Mouse (Mus musculus): ENCODE measurements at regions not wholly inside any gene's neighbourhood (a gene's known extent, or its start where the extent isn't known, plus 50 kb on each side); places are given as distances from the start of the nearest gene placed in this dataset.

DNA sequence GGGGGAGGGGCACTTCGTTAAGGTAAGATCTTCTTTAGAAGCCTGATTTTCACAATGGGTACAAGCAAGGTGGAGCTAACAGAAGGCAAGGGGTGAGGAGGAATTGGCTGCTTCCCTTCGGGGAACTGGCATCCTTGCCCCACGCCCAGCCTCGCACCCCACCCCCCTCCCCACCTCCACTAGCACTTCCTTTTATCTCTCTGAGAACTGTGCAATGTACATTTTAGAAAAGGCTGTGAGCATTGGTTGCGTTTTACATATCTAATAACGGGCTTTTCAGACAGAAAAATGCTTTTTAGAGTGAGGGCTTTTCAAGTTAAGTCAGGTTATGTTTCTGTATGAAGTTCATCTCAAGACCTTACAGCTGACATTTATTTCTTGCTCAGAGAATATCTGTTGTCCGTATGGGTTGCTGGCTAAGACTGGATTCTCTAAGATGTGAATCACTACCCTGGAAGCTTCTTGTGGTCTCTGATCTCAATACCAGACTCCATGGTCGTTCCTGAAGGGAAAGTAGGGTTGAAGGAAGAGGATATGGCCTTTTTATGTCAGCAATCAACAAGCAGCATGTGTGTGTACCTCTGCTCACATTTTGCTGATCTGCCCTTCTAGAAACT lies 199.1 kb downstream of the Klf6 start:
- no peak for DNase-seq

DNA sequence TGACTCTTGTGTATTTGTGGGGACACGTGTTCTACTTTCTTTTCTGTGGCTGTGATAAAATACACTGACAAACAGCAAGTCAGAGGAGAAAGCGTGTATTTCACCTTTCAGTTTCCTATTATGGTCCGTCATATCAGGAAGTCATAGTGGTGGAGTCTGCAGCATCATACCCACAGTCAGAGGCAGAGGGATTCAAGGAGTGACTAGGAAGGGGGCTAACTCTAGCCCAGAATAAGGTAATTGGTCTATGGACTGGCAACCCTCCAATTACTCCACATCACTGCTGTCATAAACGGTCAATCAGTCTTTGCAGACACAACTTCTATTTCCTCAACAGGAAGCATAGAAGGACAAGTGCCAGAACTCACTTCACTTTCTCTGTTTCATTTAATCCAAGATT lies 201.0 kb downstream of the Klf6 start:
- DNase-seq, result no peak

DNA sequence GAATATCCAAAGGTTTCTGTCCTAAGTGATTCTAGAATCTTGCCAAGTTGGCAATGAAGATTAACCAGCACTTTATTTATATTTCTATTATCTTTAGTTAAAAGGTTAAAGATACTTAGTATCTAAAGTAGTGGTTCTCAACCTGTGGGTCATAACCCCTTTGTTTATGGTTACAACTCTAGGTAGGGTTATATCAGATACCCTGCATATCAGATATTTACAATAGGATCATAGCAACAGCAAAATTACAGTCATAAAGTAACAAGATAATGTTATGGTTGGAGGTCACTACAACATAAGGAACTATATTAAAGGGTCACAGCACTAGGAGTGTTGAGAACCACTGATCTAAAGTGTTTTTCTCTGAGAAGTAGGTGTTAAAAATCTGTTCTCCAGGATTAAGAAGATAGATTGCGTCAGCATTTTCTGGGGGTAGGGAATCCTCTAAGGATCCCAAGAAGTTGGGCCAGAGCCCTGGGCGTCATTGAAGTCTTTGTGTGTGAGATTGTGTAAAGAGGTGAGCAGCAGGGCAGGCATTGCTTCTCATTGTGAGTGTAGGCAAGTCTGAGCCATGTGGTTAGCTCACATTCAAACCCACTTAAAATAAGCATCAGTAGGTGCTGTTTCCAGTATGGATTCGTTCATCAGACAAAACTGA lies 201.6 kb downstream of the Klf6 start:
- DNase-seq, result no peak

GRCm38 (mm10) chr13:6076978-6077825 lies 215.9 kb downstream of the Klf6 start:
- no peak for DNase-seq

- DNase-seq, result no peak
Measured at GRCm38 (mm10) chr13:6085891-6086290, 224.6 kb downstream of the Klf6 start.

DNA sequence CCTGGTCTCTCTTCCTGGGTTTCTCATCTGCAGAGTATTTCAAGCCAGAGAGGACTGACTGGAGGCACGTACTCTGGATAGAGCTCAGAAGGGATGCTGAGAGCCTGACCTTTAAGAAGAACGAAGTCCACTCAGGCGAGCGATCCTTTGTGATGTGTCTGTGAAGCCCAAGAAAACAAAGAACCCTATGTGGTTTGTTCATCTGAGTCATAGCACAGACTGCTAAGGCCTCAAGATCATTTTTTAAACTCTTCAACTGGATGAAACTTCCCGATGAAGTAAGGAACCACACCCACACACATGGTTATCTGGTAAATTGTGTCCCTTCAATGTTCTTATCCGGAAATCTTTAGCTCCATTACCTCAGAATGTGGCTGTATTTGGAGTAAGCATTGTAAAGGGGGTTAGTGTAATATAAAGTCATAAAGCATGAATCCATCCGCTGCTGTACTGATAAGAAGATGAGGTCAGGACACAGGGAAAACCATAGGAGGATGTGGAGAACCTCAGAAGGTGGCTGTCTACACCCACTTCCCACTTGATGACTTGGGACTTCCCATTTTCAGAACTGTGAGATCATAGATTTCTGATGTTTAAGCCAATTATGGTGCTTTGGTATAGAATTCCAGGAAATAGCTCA lies 247.9 kb downstream of the Klf6 start:
- DNase-seq, result no peak

GRCm38 (mm10) chr13:6119703-6120102 lies 258.4 kb downstream of the Klf6 start:
- no peak for DNase-seq

- DNase-seq, result no peak
Measured at GRCm38 (mm10) chr13:6127311-6127710, 266.0 kb downstream of the Klf6 start.

- DNase-seq, result no peak
Measured at GRCm38 (mm10) chr13:6128903-6129302, 267.6 kb downstream of the Klf6 start.

- DNase-seq, result no peak
Measured at GRCm38 (mm10) chr13:6131363-6131762, 270.1 kb downstream of the Klf6 start.

- DNase-seq, result no peak
Measured at GRCm38 (mm10) chr13:6137170-6137569, 275.9 kb downstream of the Klf6 start.

- DNase-seq, result no peak
Measured at GRCm38 (mm10) chr13:6142771-6143170, 281.5 kb downstream of the Klf6 start.

- no peak for DNase-seq
Measured at GRCm38 (mm10) chr13:6153657-6154056, 292.4 kb downstream of the Klf6 start.

GRCm38 (mm10) chr13:6156191-6156590 lies 294.9 kb downstream of the Klf6 start:
- DNase-seq, result no peak

- no peak for DNase-seq
Measured at GRCm38 (mm10) chr13:6157029-6157428, 295.7 kb downstream of the Klf6 start.

DNA sequence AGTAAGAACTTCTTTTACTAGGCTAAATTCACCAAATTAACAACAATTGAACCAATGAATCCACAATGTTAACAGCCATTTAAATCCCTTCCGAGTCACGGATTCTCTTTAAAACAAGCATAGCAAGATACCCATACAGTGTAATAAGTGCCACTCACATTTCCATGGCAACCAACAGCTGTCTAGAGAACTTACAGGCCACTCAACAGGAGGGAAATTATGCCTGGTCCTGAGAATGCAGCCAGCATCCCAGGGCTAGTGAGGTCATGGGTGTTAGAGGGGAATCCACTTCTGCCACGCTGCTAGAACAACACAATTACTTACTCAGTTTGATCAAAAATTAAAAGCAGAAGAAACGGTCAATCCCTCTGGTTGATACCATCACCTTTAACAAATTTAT lies 296.7 kb downstream of the Klf6 start:
- DNase-seq, result no peak

GRCm38 (mm10) chr13:6159412-6159811 lies 298.1 kb downstream of the Klf6 start:
- DNase-seq, result no peak

- DNase-seq, result no peak
Measured at GRCm38 (mm10) chr13:6165916-6166315, 304.6 kb downstream of the Klf6 start.

GRCm38 (mm10) chr13:6167055-6167761 lies 305.9 kb downstream of the Klf6 start:
- no peak for DNase-seq

GRCm38 (mm10) chr13:6173095-6173494 lies 311.8 kb downstream of the Klf6 start:
- no peak for DNase-seq

DNA sequence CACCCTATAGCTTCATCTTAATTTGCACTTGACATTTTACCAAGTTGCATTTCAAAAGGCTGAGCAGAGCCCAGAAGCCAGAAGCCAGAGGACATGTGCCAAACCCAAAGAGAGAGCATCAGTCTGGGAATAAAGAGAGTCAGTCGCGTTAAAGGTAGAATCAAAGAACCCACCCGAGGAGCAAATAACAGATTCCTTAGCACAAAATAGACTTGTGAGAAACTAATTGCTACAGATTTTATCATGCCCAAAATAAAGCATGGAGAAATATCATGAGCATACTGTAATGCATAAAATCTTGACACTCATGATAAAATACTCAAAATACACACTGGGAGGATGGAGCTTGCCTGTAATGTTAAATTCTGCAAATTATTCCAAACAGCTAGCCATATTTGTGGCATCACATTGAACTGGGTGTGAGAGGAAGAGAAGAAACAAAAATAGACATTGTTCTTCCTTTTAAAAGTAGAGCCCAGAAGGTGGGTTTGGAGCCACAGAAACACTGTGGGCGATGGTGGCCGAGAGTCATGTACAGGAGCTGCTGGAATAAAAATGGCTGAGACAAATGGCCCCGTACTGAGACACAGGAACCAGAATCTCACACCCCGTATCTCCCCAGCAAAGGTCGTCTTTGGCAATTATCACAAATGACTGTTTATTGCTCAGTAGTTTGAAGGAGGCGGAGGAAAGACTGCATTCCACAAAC lies 317.2 kb downstream of the Klf6 start:
- no peak for DNase-seq

- DNase-seq, result no peak
Measured at GRCm38 (mm10) chr13:6189133-6189532, 327.9 kb downstream of the Klf6 start.

Measured in kidney, adult 8-10 months (tissue).